Mouse (Mus musculus) brain, embryonic 14.5 days (tissue): Measurements from ENCODE around the gene Gli2.

ENCODE experiments used
- CTCF ChIP-seq: fragments of 200-500 bp; IDR thresholded peaks from 2 replicates; pipeline ENCODE4 v1.5.1; 2012; ENCODE audit warnings: inconsistent platforms, mild to moderate bottlenecking, moderate library complexity, borderline replicate concordance; ENCODE audit not compliant: insufficient read depth, insufficient read length; ENCODE audit errors: extremely low read depth
- POLR2A ChIP-seq: fragments of 200-500 bp; IDR thresholded peaks from 2 replicates; pipeline ENCODE4 v1.6.1; 2012; ENCODE audit warnings: mild to moderate bottlenecking, inconsistent platforms, borderline replicate concordance; ENCODE audit not compliant: poor library complexity, insufficient read depth, insufficient read length, severe bottlenecking; ENCODE audit errors: extremely low read depth

GRCm38 (mm10) chr1:118975376-118975775, 78.0 kb downstream of the Gli2 start:
- TF ChIP-seq POLR2A: no peak
- TF ChIP-seq CTCF: no peak
